Mouse (Mus musculus) central nervous system, embryonic 11.5 days (tissue): ENCODE measurements around the gene C9. TPM values are rescaled to one million over a fixed set of nuclear protein-coding genes. Genes with fewer than 3 reads are reported as not detected.

Experiments used
- polyA plus RNA-seq: library from polyadenylated mRNA; depleted of rRNA; stranded (reverse); fragments of >200 nt; gene quantifications from 2 replicates; pipeline ENCODE4 v1.2.3, GENCODE M21; 2012; rRNA removed

Gene C9
- polyA plus RNA-seq = 0.09 and 0.22 TPM in 2 replicates

DNA sequence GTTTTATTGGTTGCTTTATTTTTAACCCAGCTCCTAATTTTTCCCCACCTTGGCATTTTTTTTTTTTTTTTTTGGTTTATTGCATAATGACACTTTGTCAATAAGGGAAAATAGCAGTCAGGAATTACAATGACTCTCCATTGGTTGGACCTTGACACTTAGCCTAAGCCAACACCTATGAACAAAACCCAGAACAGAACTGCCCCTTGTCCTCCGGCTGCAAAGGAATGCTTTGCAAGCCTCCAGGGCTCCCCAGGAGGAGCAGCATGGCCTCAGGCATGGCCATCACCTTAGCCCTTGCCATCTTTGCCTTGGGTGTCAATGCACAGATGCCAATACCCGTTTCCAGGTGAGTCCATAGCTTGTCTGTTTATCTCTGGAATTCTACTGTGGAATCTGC, at the start of gene C9:
Gene C9, plus strand, starts transcription at position 193 of the 400 bp plus-strand sequence.

DNA sequence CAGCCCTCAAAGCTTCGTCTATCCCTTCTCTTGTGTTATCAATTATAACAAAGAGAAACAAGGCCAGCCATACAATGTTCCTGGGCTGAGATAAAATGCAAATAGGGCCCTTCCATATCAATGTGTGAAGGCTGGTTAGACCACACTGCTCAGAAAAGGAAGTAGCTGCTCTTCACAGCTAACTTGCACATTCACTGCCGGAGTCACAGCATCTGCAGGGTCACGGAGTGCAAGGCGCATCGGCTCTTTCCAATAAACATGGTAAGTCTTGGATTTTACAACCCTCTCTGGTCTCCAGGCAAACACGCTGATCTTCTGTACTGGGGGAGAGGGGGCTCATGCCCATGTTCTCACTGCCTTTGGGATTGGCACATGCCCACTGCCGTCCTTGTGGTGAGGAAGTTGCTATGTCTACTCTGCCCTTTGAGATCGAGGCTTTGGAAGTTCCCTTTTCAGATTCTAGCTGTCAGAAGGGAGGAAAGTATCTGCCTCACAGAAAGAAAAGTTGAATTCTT, 77.6 kb downstream of the C9 start, which contains the start of gene Fyb:
Gene Fyb, plus strand, starts transcription at position 201 of the 515 bp plus-strand sequence.

Other genes with a start within 250 kb of the C9 start
- 43.6 and 73.4 TPM in 2 replicates for gene Dab2, start 145.5 kb upstream of the C9 start, polyA plus RNA-seq
- gene Fyb, start 77.5 kb downstream of the C9 start, polyA plus RNA-seq = 3.1 and 6.7 TPM in 2 replicates